Mouse (Mus musculus) small intestine, adult 2 months (tissue): Measurements from ENCODE around the gene Usp24. TPM values are rescaled to one million over a fixed set of nuclear protein-coding genes. Genes with fewer than 3 reads are reported as not detected.

Source experiments
- H3K27ac ChIP-seq: fragments of 200-500 bp; 2 replicates; pipeline ENCODE4 v1.5.1; 2012; ENCODE audit warnings: low read depth, low read length, control low read depth, inconsistent platforms; ENCODE audit not compliant: insufficient read depth
- H3K27me3 ChIP-seq: fragments of 200-500 bp; 2 replicates; pipeline ENCODE4 v1.6.1; 2012; ENCODE audit warnings: mild to moderate bottlenecking, moderate library complexity, low read length, inconsistent platforms; ENCODE audit not compliant: control insufficient read depth, insufficient read depth
- H3K36me3 ChIP-seq: fragments of 200-500 bp; 2 replicates; pipeline ENCODE4 v1.6.1; 2012; ENCODE audit warnings: mild to moderate bottlenecking, low read length, control low read depth, inconsistent platforms; ENCODE audit not compliant: control insufficient read depth, insufficient read depth
- H3K4me1 ChIP-seq: fragments of 200-500 bp; 2 replicates; pipeline ENCODE4 v1.6.1; 2012; ENCODE audit warnings: low read length, inconsistent platforms, mixed read lengths; ENCODE audit not compliant: control insufficient read depth, insufficient read depth, insufficient read length
- H3K4me3 ChIP-seq: fragments of 200-500 bp; 2 replicates; pipeline ENCODE4 v1.5.1; 2012; ENCODE audit warnings: low read depth, mild to moderate bottlenecking, control low read depth, inconsistent platforms, low read length, moderate library complexity
- CTCF ChIP-seq: fragments of 200-500 bp; IDR thresholded peaks from 2 replicates; pipeline ENCODE4 v1.5.1; 2012; ENCODE audit warnings: low read depth, mild to moderate bottlenecking, control low read depth, inconsistent platforms, low read length, moderate library complexity, mixed read lengths; ENCODE audit not compliant: insufficient replicate concordance, insufficient read length; ENCODE audit errors: extremely low read depth
- POLR2A ChIP-seq: fragments of 200-500 bp; IDR thresholded peaks from 2 replicates; pipeline ENCODE4 v1.6.1; 2012; ENCODE audit warnings: low read depth, mild to moderate bottlenecking, control low read depth, inconsistent platforms, low read length, moderate library complexity
- WGBS: fragments of 180-500 bp; shearing (Covaris S2); methylation state at CpG from one replicate; pipeline ENCODE4 v1.1.7; 2018; 5-methylcytosine and 5-hydroxymethylcytosine counted together
- polyA plus RNA-seq: library from polyadenylated mRNA; depleted of rRNA; stranded (reverse); fragments of >200 nt; gene quantifications from 2 replicates; pipeline ENCODE4 v1.2.3, GENCODE M21; 2012; rRNA removed

The Usp24 gene
- polyA plus RNA-seq, 1 experiment, result 5.8 TPM

GRCm38 (mm10) chr4:106490620-106491019 is 174.6 kb downstream of the Usp24 start:
- Histone ChIP-seq H3K27me3 (no peaks in the 10 kb centered on the region), H3K4me1 (no peaks in the 10 kb centered on the region), H3K27ac (no peak overlapping the region), H3K4me3 (no peak overlapping the region), H3K36me3 (no peaks in the 10 kb centered on the region)
- WGBS, result 41% methylated on average over 4 of the region's 4 CpGs
- TF ChIP-seq POLR2A, result no peak
- no peak for TF ChIP-seq CTCF

Other genes starting within 250 kb of the Usp24 start
- 3.0 and 17.7 TPM in 2 replicates for gene Pcsk9, start 148.1 kb downstream of the Usp24 start, polyA plus RNA-seq
- gene Bsnd, start 176.1 kb downstream of the Usp24 start, polyA plus RNA-seq, result not detected in 2 replicates
- 61.3 and 205 TPM in 2 replicates for gene Dhcr24, start 244.8 kb downstream of the Usp24 start, polyA plus RNA-seq